Mouse (Mus musculus) MEL (cell line): Measurements from ENCODE around the gene Ddr1. TPM values are rescaled to one million over a fixed set of nuclear protein-coding genes. Genes with fewer than 3 reads are reported as not detected.

ENCODE experiments used
- DNase-seq: peaks from one replicate; pipeline ENCODE4 v3.0.0; 2011; ENCODE audit warnings: low read depth, low spot score
- H3K27ac ChIP-seq: 2 replicates; pipeline ENCODE4 v1.5.1; 2012; ENCODE audit warnings: low read depth, mild to moderate bottlenecking, control low read depth, low read length, moderate library complexity; ENCODE audit not compliant: control insufficient read depth
- H3K27me3 ChIP-seq, 2 experiments: fragments of 150-350 bp in 1 of 2; sonication (generic) in 1 of 2; 2 replicates each; pipeline ENCODE4 v1.6.1; 2012; ENCODE audit warnings: low read length in 2 of 2, mild to moderate bottlenecking in 2 of 2, improper control_type of control experiment in 1 of 2, moderate library complexity in 1 of 2; ENCODE audit not compliant: insufficient read depth in 2 of 2, control insufficient read depth in 1 of 2
- H3K36me3 ChIP-seq, 2 experiments: 2 replicates each; pipeline ENCODE4 v1.6.1; 2012 to 2014; ENCODE audit warnings: low read length in 2 of 2, improper control_type of control experiment in 1 of 2, inconsistent platforms in 1 of 2, mild to moderate bottlenecking in 1 of 2; ENCODE audit not compliant: insufficient read depth in 2 of 2, control insufficient read depth in 1 of 2
- H3K4me1 ChIP-seq, 2 experiments: fragments of 150-350 bp in 1 of 2; sonication (generic) in 1 of 2; 2 replicates each; pipeline ENCODE4 v1.6.1; 2012; ENCODE audit warnings: low read length in 2 of 2, improper control_type of control experiment in 1 of 2, mild to moderate bottlenecking in 1 of 2; ENCODE audit not compliant: insufficient read depth in 2 of 2, control insufficient read depth in 1 of 2
- H3K4me3 ChIP-seq, 2 experiments: fragments of 150-350 bp in 1 of 2; sonication (generic) in 1 of 2; 2 replicates each; pipeline ENCODE4 v1.5.1; 2012; ENCODE audit warnings: low read depth in 2 of 2, low read length in 2 of 2, mild to moderate bottlenecking in 2 of 2, moderate library complexity in 2 of 2, control low read depth in 1 of 2, improper control_type of control experiment in 1 of 2; ENCODE audit not compliant: control insufficient read depth in 1 of 2, insufficient read depth in 1 of 2
- H3K79me2 ChIP-seq: 2 replicates; pipeline ENCODE4 v1.6.1; 2012; ENCODE audit warnings: mild to moderate bottlenecking, low read length, moderate library complexity; ENCODE audit not compliant: control insufficient read depth, poor library complexity, insufficient read depth
- H3K9ac ChIP-seq: 2 replicates; pipeline ENCODE4 v1.6.1; 2012; ENCODE audit warnings: low read depth, mild to moderate bottlenecking, control low read depth, low read length, moderate library complexity; ENCODE audit not compliant: control insufficient read depth, poor library complexity, severe bottlenecking
- H3K9me3 ChIP-seq: fragments of 150-350 bp; sonication (generic); replicated peaks from 2 replicates; pipeline ENCODE4 v1.6.1; 2012; ENCODE audit warnings: mild to moderate bottlenecking, low read length, improper control_type of control experiment, moderate library complexity; ENCODE audit not compliant: insufficient read depth
- BHLHE40 ChIP-seq: IDR thresholded peaks from 2 replicates; pipeline ENCODE4 v1.6.1; 2012; ENCODE audit warnings: low read depth, mild to moderate bottlenecking, inconsistent platforms, low read length, improper control_type of control experiment, borderline replicate concordance
- CHD1 ChIP-seq: IDR thresholded peaks from 2 replicates; pipeline ENCODE4 v1.6.1; 2012; ENCODE audit warnings: low read depth, mild to moderate bottlenecking, inconsistent platforms, low read length, improper control_type of control experiment
- CHD2 ChIP-seq: IDR thresholded peaks from 2 replicates; pipeline ENCODE4 v1.6.1; 2011; ENCODE audit warnings: low read length, improper control_type of control experiment
- CTCF ChIP-seq, 3 experiments: IDR thresholded peaks in 2 of 3; conservative IDR thresholded peaks in 1 of 3; 2 replicates each; pipeline ENCODE4 v1.5.1; 2011 to 2012; ENCODE audit warnings: low read length in 3 of 3, low read depth in 2 of 3, mild to moderate bottlenecking in 2 of 3, improper control_type of control experiment in 1 of 3, inconsistent platforms in 1 of 3, mixed read lengths in 1 of 3, moderate library complexity in 1 of 3; ENCODE audit not compliant: control insufficient read depth in 1 of 3, insufficient read depth in 1 of 3, poor library complexity in 1 of 3, severe bottlenecking in 1 of 3
- E2F4 ChIP-seq: IDR thresholded peaks from 2 replicates; pipeline ENCODE4 v1.6.1; 2011; ENCODE audit warnings: low read depth, low read length, improper control_type of control experiment, borderline replicate concordance
- ELF1 ChIP-seq: IDR thresholded peaks from 2 replicates; pipeline ENCODE4 v1.6.1; 2014; ENCODE audit warnings: low read depth, mild to moderate bottlenecking, inconsistent platforms, low read length, improper control_type of control experiment, moderate library complexity
- EP300 ChIP-seq, 2 experiments: IDR thresholded peaks; 2 replicates each; pipeline ENCODE4 v1.6.1; 2011; ENCODE audit warnings: improper control_type of control experiment in 2 of 2, low read length in 2 of 2, low read depth in 1 of 2, mild to moderate bottlenecking in 1 of 2
- ETS1 ChIP-seq: IDR thresholded peaks from 2 replicates; pipeline ENCODE4 v1.6.1; 2012; ENCODE audit warnings: low read depth, mild to moderate bottlenecking, inconsistent platforms, low read length, improper control_type of control experiment, moderate library complexity
- GABPA ChIP-seq: IDR thresholded peaks from 2 replicates; pipeline ENCODE4 v1.6.1; 2012; ENCODE audit warnings: low read depth, mild to moderate bottlenecking, inconsistent platforms, low read length, improper control_type of control experiment, moderate library complexity
- GATA1 ChIP-seq: IDR thresholded peaks from 2 replicates; pipeline ENCODE4 v1.6.1; 2011; ENCODE audit warnings: low read depth, low read length, improper control_type of control experiment
- HCFC1 ChIP-seq: IDR thresholded peaks from 2 replicates; pipeline ENCODE4 v1.6.1; 2012; ENCODE audit warnings: low read depth, mild to moderate bottlenecking, inconsistent platforms, low read length, improper control_type of control experiment, moderate library complexity
- JUND ChIP-seq: IDR thresholded peaks from 2 replicates; pipeline ENCODE4 v1.6.1; 2011; ENCODE audit warnings: low read depth, mild to moderate bottlenecking, improper control_type of control experiment, low read length
- KAT2A ChIP-seq: conservative IDR thresholded peaks from 2 replicates; pipeline ENCODE4 v1.6.1; 2012; ENCODE audit warnings: low read depth, low read length, improper control_type of control experiment, inconsistent platforms
- MAFK ChIP-seq: IDR thresholded peaks from 2 replicates; pipeline ENCODE4 v1.6.1; 2011; ENCODE audit warnings: low read depth, mild to moderate bottlenecking, low read length, improper control_type of control experiment, borderline replicate concordance
- MAX ChIP-seq: IDR thresholded peaks from 2 replicates; pipeline ENCODE4 v1.6.1; 2011; ENCODE audit warnings: low read length, improper control_type of control experiment
- MAZ ChIP-seq: IDR thresholded peaks from 2 replicates; pipeline ENCODE4 v1.6.1; 2012; ENCODE audit warnings: low read depth, mild to moderate bottlenecking, inconsistent platforms, low read length, improper control_type of control experiment
- MEF2A ChIP-seq: IDR thresholded peaks from 2 replicates; pipeline ENCODE4 v1.6.1; 2014; ENCODE audit warnings: low read depth, mild to moderate bottlenecking, inconsistent platforms, low read length, improper control_type of control experiment; ENCODE audit not compliant: poor library complexity, insufficient replicate concordance, severe bottlenecking; ENCODE audit errors: extremely low read depth
- MXI1 ChIP-seq: IDR thresholded peaks from 2 replicates; pipeline ENCODE4 v1.6.1; 2011; ENCODE audit warnings: mild to moderate bottlenecking, low read depth, low read length, improper control_type of control experiment
- MYB ChIP-seq: IDR thresholded peaks from 2 replicates; pipeline ENCODE4 v1.6.1; 2011; ENCODE audit warnings: mild to moderate bottlenecking, low read depth, low read length, improper control_type of control experiment
- MYC ChIP-seq: IDR thresholded peaks from 2 replicates; pipeline ENCODE4 v1.6.1; 2011; ENCODE audit warnings: low read depth, mild to moderate bottlenecking, low read length, improper control_type of control experiment, moderate library complexity
- NELFE ChIP-seq: IDR thresholded peaks from 2 replicates; pipeline ENCODE4 v1.6.1; 2011; ENCODE audit warnings: low read depth, low read length, improper control_type of control experiment
- POLR2A ChIP-seq, 2 experiments: IDR thresholded peaks; 2 replicates each; pipeline ENCODE4 v1.6.1; 2011 to 2012; ENCODE audit warnings: low read length in 2 of 2, mild to moderate bottlenecking in 2 of 2, control low read depth in 1 of 2, improper control_type of control experiment in 1 of 2, low read depth in 1 of 2, moderate library complexity in 1 of 2; ENCODE audit not compliant: control insufficient read depth in 1 of 2, insufficient read depth in 1 of 2, poor library complexity in 1 of 2
- POLR2AphosphoS2 ChIP-seq: IDR thresholded peaks from 2 replicates; pipeline ENCODE4 v1.6.1; 2011; ENCODE audit warnings: low read length, improper control_type of control experiment
- POLR2AphosphoS5 ChIP-seq: IDR thresholded peaks from 2 replicates; pipeline ENCODE4 v1.6.1; 2012; ENCODE audit warnings: low read depth, borderline replicate concordance, mild to moderate bottlenecking, inconsistent platforms, low read length, moderate library complexity, mixed read lengths
- RAD21 ChIP-seq: IDR thresholded peaks from 2 replicates; pipeline ENCODE4 v1.6.1; 2011; ENCODE audit warnings: mild to moderate bottlenecking, low read depth, low read length, improper control_type of control experiment
- RCOR1 ChIP-seq: IDR thresholded peaks from 2 replicates; pipeline ENCODE4 v1.6.1; 2012; ENCODE audit warnings: low read depth, mild to moderate bottlenecking, inconsistent platforms, low read length, improper control_type of control experiment
- SMC3 ChIP-seq: IDR thresholded peaks from 2 replicates; pipeline ENCODE4 v1.6.1; 2011; ENCODE audit warnings: low read depth, low read length, improper control_type of control experiment
- TAL1 ChIP-seq: IDR thresholded peaks from 2 replicates; pipeline ENCODE4 v1.6.1; 2012; ENCODE audit warnings: mild to moderate bottlenecking, inconsistent platforms, low read length, moderate library complexity, mixed read lengths
- TCF12 ChIP-seq: IDR thresholded peaks from 2 replicates; pipeline ENCODE4 v1.6.1; 2014; ENCODE audit warnings: low read depth, mild to moderate bottlenecking, inconsistent platforms, low read length, improper control_type of control experiment, moderate library complexity
- UBTF ChIP-seq: IDR thresholded peaks from 2 replicates; pipeline ENCODE4 v1.6.1; 2012; ENCODE audit warnings: low read depth, mild to moderate bottlenecking, inconsistent platforms, low read length, improper control_type of control experiment, moderate library complexity, borderline replicate concordance; ENCODE audit not compliant: insufficient read depth
- USF1 ChIP-seq: IDR thresholded peaks from 2 replicates; pipeline ENCODE4 v1.6.1; 2014; ENCODE audit warnings: low read depth, mild to moderate bottlenecking, inconsistent platforms, low read length, improper control_type of control experiment, moderate library complexity
- USF2 ChIP-seq, 2 experiments: IDR thresholded peaks; 2 replicates each; pipeline ENCODE4 v1.6.1; 2011 to 2012; ENCODE audit warnings: improper control_type of control experiment in 2 of 2, low read length in 2 of 2, borderline replicate concordance in 1 of 2, inconsistent platforms in 1 of 2, low read depth in 1 of 2, mild to moderate bottlenecking in 1 of 2; ENCODE audit not compliant: insufficient read depth in 1 of 2
- ZC3H11A ChIP-seq: IDR thresholded peaks from 2 replicates; pipeline ENCODE4 v1.6.1; 2012; ENCODE audit warnings: low read depth, mild to moderate bottlenecking, inconsistent platforms, low read length, improper control_type of control experiment
- ZKSCAN1 ChIP-seq: IDR thresholded peaks from 2 replicates; pipeline ENCODE4 v1.6.1; 2012; ENCODE audit warnings: low read depth, mild to moderate bottlenecking, inconsistent platforms, low read length, improper control_type of control experiment, moderate library complexity
- ZMIZ1 ChIP-seq: IDR thresholded peaks from 2 replicates; pipeline ENCODE4 v1.6.1; 2012; ENCODE audit warnings: low read depth, mild to moderate bottlenecking, inconsistent platforms, low read length, improper control_type of control experiment, moderate library complexity
- ZNF384 ChIP-seq: IDR thresholded peaks from 2 replicates; pipeline ENCODE4 v1.6.1; 2012; ENCODE audit warnings: low read depth, mild to moderate bottlenecking, inconsistent platforms, low read length, improper control_type of control experiment
- polyA plus RNA-seq, 2 experiments: library from polyadenylated mRNA; stranded (reverse) in 1 of 2; unstranded in 1 of 2; fragments of >175 nt in 1 of 2; fragments of >200 nt in 1 of 2; gene quantifications; 2 replicates each; pipeline versions ENCODE4 v1.2.1 to v1.2.4; 2012; ENCODE audit warnings: low replicate concordance in 2 of 2, low read depth in 1 of 2; ENCODE audit not compliant: insufficient read length in 2 of 2, insufficient read depth in 1 of 2, missing spikeins in 1 of 2
- total RNA-seq: library from RNA; depleted of rRNA; stranded (reverse); fragments of 300-350 nt; gene quantifications from 2 replicates; pipeline ENCODE4 v1.2.3, GENCODE M21; 2012

Ddr1 gene
- total and polyA plus RNA-seq, 3 experiments = 2.6 to 7.9 TPM; not detected in 1

DNA sequence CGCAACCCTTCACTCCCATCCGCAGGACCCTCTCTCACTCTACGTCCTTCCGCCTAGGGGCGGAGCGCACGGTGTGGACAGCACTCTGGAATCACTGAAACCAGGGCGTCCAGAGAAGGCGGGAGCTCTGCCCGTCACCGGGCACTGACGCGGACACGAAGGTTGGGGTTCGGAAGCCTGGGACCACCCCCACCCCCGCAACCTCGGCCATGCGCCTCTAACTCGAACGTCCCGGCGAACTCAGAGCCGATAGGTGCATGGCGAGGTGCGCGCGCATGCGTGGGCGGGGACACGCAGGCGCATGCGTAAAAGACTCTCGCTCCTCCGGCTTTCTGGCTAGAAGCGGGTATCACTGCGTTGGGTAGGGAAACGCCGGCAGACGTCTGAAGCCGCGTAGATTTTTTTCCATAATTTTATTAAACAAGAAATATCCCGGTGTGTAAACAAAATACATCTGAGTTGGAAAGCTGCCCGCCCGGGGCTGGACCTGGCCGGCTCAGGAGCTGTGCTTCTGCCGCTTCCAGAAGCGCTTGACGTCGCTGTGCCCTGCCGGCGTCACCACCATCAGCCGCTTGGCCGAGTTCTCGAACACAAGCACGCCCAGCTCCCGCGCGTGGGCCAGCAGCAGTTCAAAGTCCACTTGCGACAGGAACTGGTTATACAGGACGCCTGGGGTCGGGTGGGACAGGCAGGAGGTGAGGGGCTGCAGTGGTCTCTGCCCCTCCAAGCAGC is 36.9 kb downstream of the Ddr1 start, which contains the start of gene Vars2:
Gene Vars2 (minus strand): TSS at position 259 of the 732 bp plus-strand sequence.
- Histone ChIP-seq H3K27ac (peak within 1 kb of the TSS; percentile 67), H3K4me1 (peaks cover 0 to 4% of the 10 kb centered on the region in 2 experiments; a peak in 2 of 4 replicates), H3K79me2 (peaks cover 6% of the 10 kb centered on the region), H3K4me3 (peak within 1 kb of the TSS; percentile 71 to 86), H3K36me3 (no peaks in the 10 kb centered on the region), H3K9ac (peak within 1 kb of the TSS; percentile 80), H3K27me3 (no peaks in the 10 kb centered on the region), H3K9me3 (no peaks in the 10 kb centered on the region)
- peak; percentile 96 for DNase-seq
- no peak for TF ChIP-seq UBTF
- no peak for TF ChIP-seq RAD21
- TF ChIP-seq TAL1 = no peak
- peak; percentile 65; the same call in 1 of the 2 replicates for TF ChIP-seq HCFC1
- no peak for TF ChIP-seq MYB
- peak; percentile 83 for TF ChIP-seq MXI1
- no peak for TF ChIP-seq MEF2A
- TF ChIP-seq MAX = peak; percentile 66
- no peak for TF ChIP-seq BHLHE40
- no peak for TF ChIP-seq GATA1
- TF ChIP-seq ZNF384 = no peak
- no peak for TF ChIP-seq RCOR1
- TF ChIP-seq ZC3H11A = no peak
- peak; percentile 29; the same call in 1 of the 2 replicates for TF ChIP-seq MAZ
- no peak for TF ChIP-seq ELF1
- no peak; a peak in 1 of 4 replicates for TF ChIP-seq EP300 (IDR thresholded peaks at IDR 0.05; ENCODE audit: low read depth in 1 of 2, low read length in 2 of 2)
- peak; percentile 72 to 93 for TF ChIP-seq POLR2A (IDR thresholded peaks at IDR 0.05; ENCODE audit: control insufficient read depth in 1 of 2, insufficient read depth in 1 of 2, low read depth in 1 of 2, low read length in 2 of 2, poor library complexity in 1 of 2)
- TF ChIP-seq CTCF (IDR thresholded peaks at IDR 0.05 in 2 of 3, conservative IDR thresholded peaks at IDR 0.05 in 1 of 3; ENCODE audit: control insufficient read depth in 1 of 3, insufficient read depth in 1 of 3, low read depth in 2 of 3, low read length in 3 of 3, poor library complexity in 1 of 3, severe bottlenecking in 1 of 3) = no peak
- peak; percentile 38 for TF ChIP-seq TCF12
- no peak for TF ChIP-seq ZKSCAN1
- TF ChIP-seq E2F4 = no peak
- TF ChIP-seq KAT2A = peak; percentile 3; the same call in 1 of the 2 replicates
- no peak for TF ChIP-seq ETS1
- TF ChIP-seq MYC = peak; percentile 80
- TF ChIP-seq USF1 = no peak; the same call in 1 of the 2 replicates
- 0 out of 2 replicates have a peak, but pooled peaks have one; percentile 74 for TF ChIP-seq CHD1
- no peak; the same call in 1 of the 2 replicates for TF ChIP-seq ZMIZ1
- TF ChIP-seq GABPA = no peak
- TF ChIP-seq POLR2AphosphoS2 = peak; percentile 96
- TF ChIP-seq MAFK = no peak
- TF ChIP-seq CHD2 = no peak
- no peak for TF ChIP-seq JUND
- no peak for TF ChIP-seq POLR2AphosphoS5
- no peak for TF ChIP-seq SMC3
- no peak for TF ChIP-seq USF2 (IDR thresholded peaks at IDR 0.05; ENCODE audit: borderline replicate concordance in 1 of 2, insufficient read depth in 1 of 2, low read depth in 1 of 2, low read length in 2 of 2)
- TF ChIP-seq NELFE = peak; percentile 95
